Mouse (Mus musculus) spleen, adult 2 months (tissue): Measurements from ENCODE around the gene Cse1l.

ENCODE experiments used
- CTCF ChIP-seq: fragments of 200-500 bp; IDR thresholded peaks from 2 replicates; pipeline ENCODE4 v1.5.1; 2011; ENCODE audit warnings: mild to moderate bottlenecking, inconsistent platforms; ENCODE audit not compliant: insufficient read depth, insufficient read length, insufficient replicate concordance; ENCODE audit errors: extremely low read depth
- POLR2A ChIP-seq: fragments of 200-500 bp; IDR thresholded peaks from 2 replicates; pipeline ENCODE4 v1.6.1; 2011; ENCODE audit warnings: low read depth, low read length, inconsistent platforms

GRCm38 (mm10) chr2:166950853-166951648 is 45.2 kb downstream of the Cse1l start:
- TF ChIP-seq POLR2A (no peak), CTCF (no peak)
